Mouse (Mus musculus): Measurements from ENCODE around the gene Txlna. TPM values are rescaled to one million over a fixed set of nuclear protein-coding genes. Genes with fewer than 3 reads are reported as not detected.

Txlna gene
- 73.6 to 90.3 TPM (median 86.7 TPM) in 4 replicates for total RNA-seq (2023; ENCODE audit: inconsistent age)

DNA sequence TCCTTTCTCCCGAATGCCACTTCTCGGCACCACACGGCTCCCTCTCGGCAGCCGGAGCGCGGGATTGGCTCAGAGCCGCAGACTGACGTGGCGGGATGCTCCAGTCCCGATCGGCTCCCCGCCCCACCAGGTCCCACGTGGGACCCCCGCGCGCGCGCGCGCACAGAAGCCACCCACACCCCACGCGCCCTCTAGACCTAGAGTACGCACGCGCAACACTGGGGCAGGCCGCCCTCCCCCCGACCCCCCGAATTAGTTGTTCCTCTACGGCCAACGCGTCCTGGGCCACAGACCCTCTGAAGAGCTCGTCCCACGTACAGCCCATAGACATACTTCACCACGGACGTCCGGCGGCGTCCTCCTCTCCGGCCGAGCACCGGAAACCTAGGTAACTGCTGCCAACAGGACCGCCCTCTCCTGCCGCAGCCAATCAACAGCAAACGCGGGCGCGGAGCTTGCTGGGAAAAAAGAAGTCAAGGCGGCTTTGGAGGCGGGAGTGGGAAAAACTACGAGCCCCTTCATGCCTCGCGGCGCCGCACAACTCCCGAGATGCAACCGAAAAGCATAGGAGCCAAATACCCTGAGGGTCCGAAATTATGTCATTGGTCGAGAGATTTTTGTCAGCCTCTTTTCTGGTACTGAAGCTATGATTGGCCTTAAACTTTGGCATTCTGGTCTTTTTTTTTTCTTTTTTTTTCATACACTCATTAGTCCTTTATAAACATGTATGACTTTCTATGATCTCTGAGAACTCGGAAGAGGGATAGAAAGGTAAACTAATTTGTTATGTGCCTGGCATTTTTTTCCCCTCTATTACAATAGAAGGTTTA is at the start of gene Txlna:
Gene Txlna, minus strand, starts transcription at position 428 of the 830 bp plus-strand sequence.

DNA sequence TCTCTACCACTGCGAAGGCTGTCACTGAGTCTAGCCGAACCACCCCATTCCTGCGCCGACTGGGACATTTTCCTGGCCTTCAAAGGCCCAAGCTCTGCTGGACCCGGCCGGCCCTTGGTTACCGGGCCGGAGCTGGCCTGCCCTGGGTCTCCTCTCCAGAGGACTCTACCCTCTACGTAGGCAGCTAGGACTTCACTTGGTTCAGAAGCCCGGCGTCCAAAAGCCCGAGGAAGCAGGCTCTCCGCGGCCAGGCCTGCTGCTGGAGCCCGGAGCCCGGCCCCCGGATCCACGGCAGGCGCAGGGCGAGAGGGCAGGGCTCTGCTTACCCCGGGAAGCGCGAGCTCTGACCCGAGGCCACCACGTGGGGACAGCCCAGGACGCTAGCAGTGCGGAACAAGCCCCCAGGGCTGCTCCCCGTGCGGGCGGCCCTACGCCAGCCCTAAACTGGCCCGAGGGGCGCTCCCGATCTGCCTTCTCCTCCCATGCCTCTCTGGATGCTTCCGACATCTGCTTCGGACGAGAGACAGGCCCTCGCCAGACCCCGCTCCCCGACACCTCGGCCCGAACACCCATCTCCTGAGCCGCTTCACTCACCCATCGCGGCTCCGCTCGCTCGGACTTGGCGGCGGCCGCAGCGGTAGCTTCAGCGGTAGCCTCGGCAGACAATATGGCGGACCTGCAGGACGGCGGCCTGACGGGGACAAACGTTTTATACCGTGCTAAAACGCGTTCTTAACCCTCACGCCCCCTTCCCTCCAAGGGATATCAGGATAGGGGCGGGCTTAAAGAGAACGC is 31.4 kb upstream of the Txlna start, which contains the start of gene Kpna6:
Gene Kpna6, minus strand, starts transcription at position 685 of the 795 bp plus-strand sequence.

DNA sequence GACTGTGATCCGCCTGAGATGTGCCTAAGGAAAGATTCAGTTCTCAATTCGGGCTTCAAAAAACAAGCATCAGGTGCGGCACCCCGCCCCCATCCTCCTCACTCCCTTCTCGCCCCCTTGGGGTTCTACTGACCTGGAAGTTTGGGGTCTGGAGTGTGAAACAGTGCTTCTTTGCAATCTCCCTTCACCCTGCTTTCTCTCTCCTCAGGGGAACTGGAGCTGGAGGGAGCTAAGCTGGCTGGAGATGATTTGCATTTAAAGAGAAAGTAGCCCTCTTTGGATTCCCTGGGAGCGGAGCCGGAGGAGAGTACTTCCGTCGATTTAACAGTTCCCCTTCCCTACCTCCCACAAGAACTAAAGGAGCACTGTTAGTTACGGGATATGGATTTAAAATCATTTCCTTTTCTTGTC is 17.2 kb downstream of the Txlna start, which contains the start of gene Ccdc28b:
Gene Ccdc28b, minus strand, starts transcription at position 267 of the 411 bp plus-strand sequence.

DNA sequence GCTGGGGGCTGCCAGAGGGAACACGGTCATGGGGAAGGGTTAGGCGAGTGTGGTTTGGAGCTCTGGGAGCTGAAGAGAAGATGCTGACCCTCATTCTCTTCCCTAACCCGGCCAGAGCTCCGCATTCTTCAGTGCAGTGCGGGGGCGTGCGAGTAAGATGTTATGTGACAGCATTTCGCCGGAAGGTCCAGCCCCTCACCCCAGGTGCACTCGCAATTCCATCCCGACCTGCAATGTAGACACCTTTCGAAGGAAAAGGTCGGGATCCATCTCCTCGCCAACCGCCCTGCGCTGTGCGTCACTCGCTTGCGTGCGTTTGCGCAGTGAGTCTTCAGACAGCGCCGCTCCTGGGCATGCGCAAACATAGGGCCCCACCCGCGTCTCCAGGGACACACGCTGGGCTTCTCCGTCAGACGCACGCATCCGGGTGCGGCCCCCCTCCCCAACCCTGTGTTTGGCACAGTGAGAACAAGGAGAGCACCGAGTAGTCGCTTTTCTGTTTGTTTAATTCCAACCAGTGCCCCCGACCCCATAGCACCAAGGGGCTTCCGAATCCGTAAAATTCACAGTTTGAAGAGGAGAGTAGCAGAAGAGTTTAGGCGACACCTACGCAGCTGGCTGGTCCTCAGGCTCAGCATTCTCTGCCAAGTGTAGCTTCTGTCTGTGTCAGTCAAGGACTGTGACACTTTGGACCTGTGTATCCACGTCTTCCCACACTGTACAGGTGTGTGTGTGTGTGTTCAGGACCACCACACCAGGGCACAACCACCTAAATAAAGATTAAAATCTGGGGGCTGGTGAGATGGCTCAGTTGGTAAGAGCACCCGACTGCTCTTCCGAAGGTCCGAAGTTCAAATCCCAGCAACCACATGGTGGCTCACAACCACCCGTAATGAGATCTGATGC is 21.8 kb downstream of the Txlna start, which contains the start of gene Iqcc:
Gene Iqcc, minus strand, starts transcription at position 314 of the 906 bp plus-strand sequence.

DNA sequence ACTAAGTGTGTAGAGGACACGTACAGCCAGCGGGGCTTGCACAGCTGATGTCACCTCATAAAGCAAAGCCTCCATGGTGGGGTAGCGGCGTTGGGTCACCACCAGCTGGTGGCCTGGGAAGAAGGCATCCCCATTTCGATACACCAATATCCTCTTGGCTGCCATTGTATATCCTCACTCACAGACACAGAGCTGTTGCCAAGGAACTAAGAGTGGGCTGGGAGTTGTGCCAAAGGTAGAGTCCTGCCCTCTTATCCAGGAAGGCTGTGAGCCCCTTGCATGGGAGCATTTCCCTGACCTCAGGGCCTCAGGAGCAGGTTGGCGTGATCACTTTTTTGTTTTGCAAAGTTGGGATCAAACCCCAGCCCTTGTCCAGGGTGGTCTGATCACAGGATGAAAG is 26.8 kb downstream of the Txlna start, which contains the start of gene Dcdc2b:
Gene Dcdc2b, minus strand, starts transcription at position 165 of the 400 bp plus-strand sequence.

DNA sequence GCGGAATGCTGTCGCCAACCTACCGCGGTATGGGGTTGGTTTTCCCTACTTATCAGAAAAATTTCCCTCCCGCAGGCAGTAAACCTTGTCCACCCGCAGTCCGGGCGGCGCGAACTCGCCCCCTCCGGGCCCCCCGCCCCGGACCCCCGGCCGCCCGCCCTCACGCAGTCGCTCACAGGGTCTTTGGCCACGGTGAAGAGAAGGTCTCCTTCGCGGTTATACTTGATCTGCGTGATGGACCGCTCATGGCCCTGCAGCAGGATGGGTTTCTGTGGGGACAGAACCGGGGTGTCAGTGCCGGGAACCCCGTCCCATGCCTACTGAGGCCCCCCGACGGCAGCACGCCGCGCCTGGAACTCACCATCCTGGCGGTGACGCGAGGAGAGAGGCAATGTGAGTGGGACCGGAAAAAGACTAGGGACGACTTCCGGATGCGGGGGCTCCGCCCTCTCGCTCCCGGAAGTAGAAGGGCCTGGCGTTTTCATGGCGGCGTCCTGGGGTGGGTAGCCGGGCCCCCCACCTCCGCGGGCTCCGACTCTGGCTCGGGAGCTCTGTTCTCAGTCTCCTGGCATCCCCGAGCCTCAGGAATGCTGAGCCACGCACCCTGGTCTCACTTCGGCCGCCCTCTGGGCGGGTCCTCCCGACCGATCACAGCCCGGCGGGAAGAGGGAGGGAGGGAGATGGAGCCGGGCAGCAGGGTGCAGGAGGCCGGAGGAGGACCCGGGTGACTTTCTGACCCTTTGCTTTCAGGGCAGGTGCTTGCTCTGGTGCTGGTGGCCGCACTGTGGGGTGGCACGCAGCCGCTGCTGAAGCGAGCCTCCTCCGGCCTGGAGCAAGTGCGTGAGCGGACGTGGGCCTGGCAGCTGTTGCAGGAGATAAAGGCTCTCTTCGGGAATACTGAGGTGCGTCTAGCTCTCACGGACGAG is 40.4 kb downstream of the Txlna start, which contains the start of the genes Eif3i and Tmem234:
Gene Eif3i, minus strand, starts transcription at position 416 of the 926 bp plus-strand sequence.
Gene Tmem234, plus strand, starts transcription at position 436 of the 926 bp plus-strand sequence.

DNA sequence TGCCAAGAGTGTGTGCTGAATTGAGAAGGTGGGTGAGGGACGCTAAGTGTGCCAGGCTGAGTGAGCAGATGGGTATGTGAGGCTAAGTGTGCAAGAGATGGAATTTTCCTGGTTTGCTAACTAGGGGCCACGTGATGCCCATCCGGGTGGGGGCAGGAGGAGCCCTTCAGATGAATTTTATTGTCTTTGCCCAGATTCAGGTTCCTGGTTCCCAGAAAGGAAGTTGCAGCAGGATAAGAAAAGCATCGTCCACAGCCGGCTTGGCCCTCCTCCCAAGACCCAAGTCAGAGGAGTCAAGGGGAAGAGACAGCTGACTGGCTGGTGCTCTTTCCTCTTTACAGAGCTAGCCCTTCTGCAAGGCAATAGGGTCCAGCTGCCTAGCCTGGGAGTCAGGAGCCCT is 62.4 kb downstream of the Txlna start, which contains the start of gene Fam167b:
Gene Fam167b, minus strand, starts transcription at position 84 of the 400 bp plus-strand sequence.

Other genes with a start within 250 kb of the Txlna start
- gene Zbtb8b, start 200.2 kb downstream of the Txlna start, total RNA-seq (2023; ENCODE audit: inconsistent age), result not detected in 4 replicates
- 128 to 135 TPM (median 129 TPM) in 4 replicates for gene Bsdc1, start 179.5 kb downstream of the Txlna start, total RNA-seq (2023; ENCODE audit: inconsistent age)
- 0.42 to 0.81 TPM in 2 of 4 replicates, not detected in the others for gene Tssk3, start 150.0 kb downstream of the Txlna start, total RNA-seq (2023; ENCODE audit: inconsistent age)
- 0.96 to 2.4 TPM (median 0.99 TPM) in 3 of 4 replicates, not detected in the other for gene Fam229a, start 149.9 kb downstream of the Txlna start, total RNA-seq (2023; ENCODE audit: inconsistent age)
- gene Marcksl1, start 127.5 kb downstream of the Txlna start, total RNA-seq (2023; ENCODE audit: inconsistent age), result 75.1 to 90.8 TPM (median 82.9 TPM) in 4 replicates
- gene Hdac1, start 98.4 kb downstream of the Txlna start, total RNA-seq (2023; ENCODE audit: inconsistent age), result 156 to 175 TPM (median 161 TPM) in 4 replicates
- gene Lck, start 67.4 kb downstream of the Txlna start, total RNA-seq (2023; ENCODE audit: inconsistent age), result 25.0 to 36.7 TPM (median 29.8 TPM) in 4 replicates
- gene Fam167b, start 62.5 kb downstream of the Txlna start, total RNA-seq (2023; ENCODE audit: inconsistent age), result not detected in 4 replicates
- gene Eif3i, start 40.4 kb downstream of the Txlna start, total RNA-seq (2023; ENCODE audit: inconsistent age), result 156 to 162 TPM (median 160 TPM) in 4 replicates
- 111 to 128 TPM (median 118 TPM) in 4 replicates for gene Tmem234, start 40.4 kb downstream of the Txlna start, total RNA-seq (2023; ENCODE audit: inconsistent age)
- 0.84 to 2.4 TPM (median 1.4 TPM) in 4 replicates for gene Dcdc2b, start 26.8 kb downstream of the Txlna start, total RNA-seq (2023; ENCODE audit: inconsistent age)
- 16.6 to 21.8 TPM (median 18.0 TPM) in 4 replicates for gene Iqcc, start 22.0 kb downstream of the Txlna start, total RNA-seq (2023; ENCODE audit: inconsistent age)
- 14.4 to 21.1 TPM (median 17.6 TPM) in 4 replicates for gene Ccdc28b, start 17.1 kb downstream of the Txlna start, total RNA-seq (2023; ENCODE audit: inconsistent age)
- 39.2 to 48.0 TPM (median 44.4 TPM) in 4 replicates for gene Kpna6, start 31.7 kb upstream of the Txlna start, total RNA-seq (2023; ENCODE audit: inconsistent age)
- 16.8 to 19.2 TPM (median 17.5 TPM) in 4 replicates for gene Tmem39b, start 55.8 kb upstream of the Txlna start, total RNA-seq (2023; ENCODE audit: inconsistent age)
- 129 to 134 TPM (median 132 TPM) in 4 replicates for gene Khdrbs1, start 101.2 kb upstream of the Txlna start, total RNA-seq (2023; ENCODE audit: inconsistent age)
- gene Ptp4a2, start 170.2 kb upstream of the Txlna start, total RNA-seq (2023; ENCODE audit: inconsistent age), result 370 to 439 TPM (median 425 TPM) in 4 replicates

All from B cell, adult (primary cell).